Mouse (Mus musculus) pancreas, adult 10 weeks (tissue): ENCODE measurements around the gene Slc25a10. TPM values are rescaled to one million over a fixed set of nuclear protein-coding genes. Genes with fewer than 3 reads are reported as not detected.

Experiments used
- polyA plus RNA-seq: library from polyadenylated mRNA; stranded (reverse); fragments of 350-450 nt; fragmentation: Illumina TruSeq; extraction: RNeasy Lipid Tissue Mini Kit (QIAGEN cat#74804); gene quantifications from one replicate; pipeline ENCODE4 v1.2.3, GENCODE M21; 2015; ENCODE audit warnings: low read depth, low replicate concordance; ENCODE audit not compliant: insufficient read depth

The Slc25a10 gene
- 11.5 TPM for polyA plus RNA-seq

DNA sequence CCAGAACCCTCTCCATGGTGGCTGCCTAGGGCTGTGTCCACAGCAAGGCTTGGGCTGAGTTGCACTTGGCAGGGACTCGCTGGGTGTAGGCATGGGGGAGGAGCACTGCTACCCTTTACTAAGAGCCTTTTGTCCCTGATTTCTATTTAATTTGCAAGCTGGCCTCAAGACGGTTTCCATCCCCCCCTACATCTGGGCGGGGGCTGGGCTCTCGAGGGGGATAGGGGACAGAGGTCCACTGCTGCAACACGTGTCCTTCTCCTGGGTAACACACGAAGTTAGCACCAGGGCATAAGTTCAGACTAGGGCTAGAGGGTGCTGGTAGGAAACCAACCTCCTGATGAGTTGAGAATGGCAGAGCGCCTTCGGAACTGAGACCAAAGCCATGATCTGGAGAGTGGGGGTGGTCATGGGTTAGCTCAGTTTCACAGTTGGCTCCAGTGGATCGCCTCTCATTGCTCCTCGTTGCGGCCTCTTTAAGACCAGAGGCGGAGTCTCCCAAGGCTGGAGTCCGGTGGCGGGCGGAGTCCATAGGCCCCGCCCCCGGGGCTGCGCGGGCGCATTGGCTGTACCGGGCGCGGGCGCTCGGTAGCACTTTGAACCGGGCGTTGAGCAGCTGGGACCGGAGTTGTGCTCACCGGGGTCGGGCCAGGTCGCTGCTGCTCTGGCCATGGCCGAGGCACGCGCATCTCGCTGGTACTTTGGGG is at the start of gene Slc25a10:
Slc25a10 (plus strand) TSS at position 524 of the 707 bp plus-strand sequence.

DNA sequence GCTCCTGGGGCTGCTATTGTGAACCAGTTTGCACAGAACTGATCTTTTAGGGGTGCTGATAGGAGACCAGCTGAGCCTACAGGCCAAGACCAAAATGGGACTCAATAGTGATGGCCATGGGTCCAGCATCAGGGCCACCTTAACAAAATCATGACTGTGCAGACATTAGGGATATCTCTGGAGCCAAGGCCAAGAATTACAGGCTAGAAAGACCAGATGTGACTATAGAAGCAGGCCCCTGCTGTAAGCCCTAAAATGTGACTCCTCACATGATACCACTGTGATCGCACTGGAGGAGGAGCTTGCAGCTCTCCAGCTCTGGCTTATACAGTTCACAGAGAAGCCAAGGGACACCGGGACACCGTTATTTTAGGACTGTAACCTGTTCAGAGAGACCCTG is 49.3 kb upstream of the Slc25a10 start, which contains the start of gene Tspan10:
Tspan10 (plus strand) TSS at position 301 of the 400 bp plus-strand sequence.

DNA sequence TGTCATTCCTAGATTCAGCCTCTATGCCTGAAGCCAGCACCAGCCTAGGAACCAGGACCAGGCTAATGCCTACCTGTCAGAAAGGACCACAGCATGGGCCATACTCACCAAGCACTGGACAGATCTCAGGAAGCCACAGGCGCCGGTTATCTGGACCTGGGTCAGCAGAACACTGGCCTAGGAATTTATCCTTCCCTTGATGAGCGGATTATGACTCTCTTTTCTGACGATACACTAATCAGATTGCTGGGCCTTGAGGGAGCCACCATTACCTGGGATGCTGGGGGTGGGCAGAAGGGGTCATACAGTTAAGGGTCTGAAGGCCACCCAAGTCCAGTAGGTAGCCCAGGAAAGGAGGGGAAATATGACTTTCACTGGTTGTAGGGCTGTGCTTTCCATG is 38.3 kb upstream of the Slc25a10 start, which contains the start of gene Pde6g:
Pde6g (minus strand) TSS at position 195 of the 400 bp plus-strand sequence.

DNA sequence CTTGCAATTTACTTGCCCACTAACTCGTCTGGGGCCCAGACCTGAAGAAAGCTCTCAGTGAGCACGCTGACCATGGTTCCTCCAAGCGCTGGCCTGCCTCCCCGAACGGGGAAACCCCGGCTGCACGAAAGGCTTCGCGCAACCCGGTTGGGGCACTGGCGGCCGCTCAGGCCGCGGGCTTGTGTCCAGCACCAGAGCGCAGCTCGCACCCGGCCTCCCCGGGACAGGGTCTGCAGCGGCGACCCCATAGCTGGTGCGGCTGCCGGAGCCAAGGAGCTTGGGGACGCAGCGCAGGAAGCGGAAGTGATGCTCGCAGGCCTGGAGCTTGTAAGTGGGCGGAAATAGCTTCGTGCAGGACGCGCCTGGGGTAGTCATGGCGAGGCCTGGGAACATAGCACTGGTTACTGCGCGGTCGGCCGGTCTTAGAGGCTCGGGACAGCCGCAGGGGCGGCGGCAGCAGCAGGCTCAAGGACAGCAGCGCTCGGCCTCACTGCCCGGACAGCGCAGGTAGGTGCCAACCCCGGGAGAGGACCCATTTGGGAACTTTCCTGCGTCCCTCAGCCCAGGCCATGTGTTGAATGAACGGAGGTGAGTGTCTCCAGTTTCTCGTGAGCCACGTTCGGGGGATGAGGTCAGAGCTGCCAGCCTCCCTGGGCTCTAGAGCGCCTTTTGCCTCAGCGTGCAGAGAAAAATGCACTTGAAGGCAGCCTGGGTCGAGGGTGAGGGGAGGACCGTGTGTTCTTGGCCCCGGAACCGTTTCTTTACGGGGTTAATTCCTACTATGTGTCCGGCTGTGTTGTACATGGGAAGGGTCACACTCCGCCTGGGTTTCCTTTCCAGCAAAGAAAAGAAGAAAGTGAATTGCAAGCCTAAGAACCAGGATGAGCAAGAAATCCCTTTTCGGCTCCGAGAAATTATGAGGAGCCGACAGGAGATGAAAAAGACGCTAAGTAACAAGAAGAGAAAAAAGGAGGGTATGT is 33.6 kb upstream of the Slc25a10 start, which contains the start of the genes Oxld1 and Ccdc137:
Oxld1 (minus strand) TSS at position 297 of the 980 bp plus-strand sequence.
Ccdc137 (plus strand) TSS at position 344 of the 980 bp plus-strand sequence.

DNA sequence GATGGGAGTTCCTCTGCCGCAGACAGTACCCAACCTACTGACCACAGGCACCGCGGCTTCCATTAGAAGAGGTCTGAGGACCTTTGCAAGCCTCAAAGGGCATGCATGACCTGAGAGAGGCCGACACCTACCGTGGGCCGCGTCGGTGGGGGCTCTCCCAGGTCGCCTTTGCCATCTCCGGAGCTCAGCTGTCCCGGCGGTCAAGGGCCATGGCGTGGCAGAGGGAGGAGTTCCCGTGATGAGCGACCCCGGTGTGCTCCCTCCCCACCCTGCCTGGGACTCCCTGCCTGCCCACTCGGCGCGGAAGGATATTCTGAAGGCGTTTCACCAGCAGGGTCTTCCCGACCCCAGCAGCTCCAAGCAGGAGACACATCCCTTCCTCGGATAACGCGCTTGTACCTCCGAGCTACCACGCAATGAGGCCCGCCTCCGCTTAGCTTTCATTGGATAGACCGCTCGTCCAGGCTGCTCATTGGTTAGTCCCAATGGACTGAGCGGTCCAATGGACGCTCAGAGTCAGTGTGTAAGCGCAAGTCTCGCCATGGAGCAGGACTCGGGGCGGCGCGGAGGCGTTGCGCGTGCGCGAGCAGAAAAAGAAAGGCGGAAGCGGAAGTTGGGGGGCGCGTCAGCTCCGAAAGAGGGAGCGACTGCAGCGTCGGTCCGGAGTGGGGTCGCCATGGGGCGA is 24.4 kb upstream of the Slc25a10 start, which contains the start of gene Arl16:
Arl16 (minus strand) TSS at position 557 of the 685 bp plus-strand sequence.

DNA sequence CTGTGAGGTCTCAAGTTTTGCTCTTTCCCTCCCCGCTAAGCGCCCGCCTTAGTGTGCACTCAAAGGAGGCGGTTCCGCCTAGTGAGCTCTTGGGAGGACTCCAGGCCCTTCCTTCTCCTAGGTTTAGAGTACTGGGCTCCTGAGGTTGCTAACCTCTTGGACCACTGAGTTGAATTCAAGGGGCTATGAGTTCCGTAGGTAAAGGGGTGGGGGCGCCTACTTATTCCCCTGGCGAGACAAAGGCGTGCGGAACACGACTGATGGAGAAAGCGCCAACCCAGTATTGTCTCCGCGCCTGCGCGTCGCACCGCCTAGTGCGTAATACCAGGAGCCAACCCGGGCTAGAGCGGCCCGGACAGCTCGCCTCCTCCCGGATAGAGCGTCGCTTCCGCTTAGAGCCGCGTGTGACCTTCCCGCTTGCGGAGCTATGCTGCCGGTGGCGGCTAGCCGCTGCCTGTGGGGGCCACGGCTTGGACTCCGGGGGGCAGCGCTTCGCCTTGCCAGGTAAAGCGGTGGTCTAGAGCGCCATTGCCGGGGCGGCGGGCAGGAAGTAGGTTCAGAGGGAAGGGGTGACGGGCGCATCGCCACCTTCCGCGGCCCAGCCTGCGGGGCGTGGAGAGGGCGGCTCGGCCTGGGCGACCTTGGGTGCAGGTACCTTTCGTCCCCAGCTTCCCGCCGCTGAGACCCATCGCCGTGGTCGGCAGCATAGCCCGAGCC is 7.2 kb upstream of the Slc25a10 start, which contains the start of gene Mrpl12:
Mrpl12 (plus strand) TSS at position 349 of the 717 bp plus-strand sequence.

DNA sequence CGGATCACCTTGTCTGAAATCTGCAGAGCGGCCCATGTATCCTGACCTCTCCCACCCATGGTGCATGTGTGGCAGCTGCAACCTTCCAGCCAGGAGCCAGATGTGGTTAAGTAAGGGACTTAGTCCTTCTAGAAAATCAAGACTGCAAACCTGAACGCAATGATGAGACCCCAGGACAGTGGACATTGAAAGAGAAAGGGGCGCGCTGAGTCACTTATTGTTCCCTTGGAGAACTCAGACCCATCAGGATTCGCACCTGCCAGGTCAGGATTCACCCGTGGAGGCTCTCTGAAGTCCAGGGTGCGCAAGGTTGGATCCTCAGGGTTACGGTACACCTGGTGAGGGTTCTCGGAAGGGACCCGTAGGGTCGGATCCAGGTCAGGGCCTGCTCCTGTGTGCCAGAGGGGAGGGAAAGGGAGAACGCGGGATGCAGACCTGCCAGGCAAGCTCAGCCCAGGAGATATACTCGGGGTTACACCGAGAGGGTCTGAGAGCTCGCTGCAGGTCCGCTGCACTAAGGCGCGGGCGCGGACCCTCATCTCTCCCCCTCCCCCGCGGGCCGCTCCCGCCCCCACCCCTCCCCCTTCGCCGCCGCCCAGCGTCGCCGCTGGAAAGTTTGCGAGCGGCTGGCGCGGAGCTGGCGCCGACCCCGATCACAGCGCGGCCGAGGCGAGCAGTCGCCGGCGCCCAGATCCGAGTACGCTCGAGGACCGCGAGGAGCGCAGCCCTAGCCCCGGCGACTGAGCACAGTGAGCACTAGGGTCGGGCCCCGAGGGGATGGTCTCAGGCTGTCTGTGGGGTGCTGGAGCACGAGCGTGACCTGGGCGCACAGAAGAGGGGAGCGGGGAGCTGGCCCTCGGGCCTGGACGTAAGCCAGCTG is 38.7 kb downstream of the Slc25a10 start, which contains the start of gene Gcgr:
Gcgr (plus strand) TSS at position 615 of the 880 bp plus-strand sequence.

Other genes with a start within 250 kb of the Slc25a10 start
- gene Actg1, start 143.3 kb upstream of the Slc25a10 start, polyA plus RNA-seq: 280 TPM
- not detected for gene Fscn2, start 130.3 kb upstream of the Slc25a10 start, polyA plus RNA-seq
- gene Faap100, start 113.1 kb upstream of the Slc25a10 start, polyA plus RNA-seq: 5.7 TPM
- 10.3 TPM for gene Nploc4, start 54.1 kb upstream of the Slc25a10 start, polyA plus RNA-seq
- not detected for gene Tspan10, start 49.2 kb upstream of the Slc25a10 start, polyA plus RNA-seq
- gene Pde6g, start 38.3 kb upstream of the Slc25a10 start, polyA plus RNA-seq: 1.3 TPM
- 2.7 TPM for gene Oxld1, start 33.8 kb upstream of the Slc25a10 start, polyA plus RNA-seq
- gene Ccdc137, start 33.7 kb upstream of the Slc25a10 start, polyA plus RNA-seq: 10.5 TPM
- gene Arl16, start 24.2 kb upstream of the Slc25a10 start, polyA plus RNA-seq: 5.2 TPM
- gene Mrpl12, start 7.2 kb upstream of the Slc25a10 start, polyA plus RNA-seq: 19.4 TPM
- gene Gcgr, start 38.9 kb downstream of the Slc25a10 start, polyA plus RNA-seq: 2.1 TPM
- gene Mcrip1, start 57.9 kb downstream of the Slc25a10 start, polyA plus RNA-seq: 27.1 TPM
- not detected for gene Ppp1r27, start 59.3 kb downstream of the Slc25a10 start, polyA plus RNA-seq
- gene P4hb, start 81.4 kb downstream of the Slc25a10 start, polyA plus RNA-seq: 636 TPM
- gene Arhgdia, start 89.8 kb downstream of the Slc25a10 start, polyA plus RNA-seq: 79.0 TPM
- 13.4 TPM for gene Alyref, start 106.5 kb downstream of the Slc25a10 start, polyA plus RNA-seq
- gene Anapc11, start 106.6 kb downstream of the Slc25a10 start, polyA plus RNA-seq: 11.9 TPM
- not detected for gene Npb, start 116.6 kb downstream of the Slc25a10 start, polyA plus RNA-seq
- gene Pcyt2, start 126.1 kb downstream of the Slc25a10 start, polyA plus RNA-seq: 38.6 TPM
- 19.3 TPM for gene Sirt7, start 133.4 kb downstream of the Slc25a10 start, polyA plus RNA-seq
- gene Mafg, start 141.8 kb downstream of the Slc25a10 start, polyA plus RNA-seq: 11.0 TPM
- 24.5 TPM for gene Pycr1, start 151.9 kb downstream of the Slc25a10 start, polyA plus RNA-seq
- gene Myadml2, start 156.3 kb downstream of the Slc25a10 start, polyA plus RNA-seq: 1.4 TPM
- gene Notum, start 169.3 kb downstream of the Slc25a10 start, polyA plus RNA-seq: 0.81 TPM
- gene Aspscr1, start 181.1 kb downstream of the Slc25a10 start, polyA plus RNA-seq: 29.7 TPM
- 30.4 TPM for gene Cenpx, start 221.9 kb downstream of the Slc25a10 start, polyA plus RNA-seq
- gene Lrrc45, start 222.1 kb downstream of the Slc25a10 start, polyA plus RNA-seq: 37.8 TPM
- 6.0 TPM for gene Rac3, start 229.6 kb downstream of the Slc25a10 start, polyA plus RNA-seq
- gene Dcxr, start 235.4 kb downstream of the Slc25a10 start, polyA plus RNA-seq: 12.0 TPM
- gene Cbr2, start 240.3 kb downstream of the Slc25a10 start, polyA plus RNA-seq: 26.0 TPM